14 mouse cellular contexts compared by ENCODE assay signal in genomic region chr2:146836871-146837550, GRCm38 (mm10). TPM values are rescaled to one million over a fixed set of nuclear protein-coding genes. Genes with fewer than 3 reads are reported as not detected.
DNase-seq lines count a peak whose midpoint lies in the region; ATAC-seq and TF ChIP-seq lines count a peak whose summit lies in the region.
"Had no signal": no experiment of that assay in that cellular context is flagged by ENCODE, and none has a peak within 500 bp of the region (broad histone marks: within the 10 kb centered on the region; RNA-seq: fewer than 3 reads in every experiment).

No protein-coding gene starts in this region.

- no peak for TF ChIP-seq EP300 in heart, adult 2 months (IDR thresholded peaks at IDR 0.05; ENCODE audit: insufficient read depth, low read depth, low read length)

- intact Hi-C loops in heart, adult 2 months (cut with DNase I): loop anchor here (10.0 kb wide), 1 partner anchor 348 kb away; no protein-coding TSS in a partner anchor

- H3K9me3 ChIP-seq in hindbrain, embryonic 15.5 days: no peaks in the 10 kb centered on the region
- H3K9me3 ChIP-seq in neural tube, embryonic 12.5 days: no peaks in the 10 kb centered on the region

- H3K4me3 ChIP-seq in heart, adult 2 months: no peak overlapping the region
- peak overlapping the region; percentile 18 for H3K4me3 ChIP-seq in hindbrain, embryonic 15.5 days
- no peak overlapping the region for H3K4me3 ChIP-seq in neural tube, embryonic 12.5 days

- peaks cover 2% of the 10 kb centered on the region for H3K4me1 ChIP-seq in heart, adult 2 months (ENCODE audit: control insufficient read depth, insufficient read depth, low read length)
- H3K4me1 ChIP-seq in hindbrain, embryonic 15.5 days (replicated peaks): peaks cover 17% of the 10 kb centered on the region
- H3K4me1 ChIP-seq in neural tube, embryonic 12.5 days: peaks cover 48% of the 10 kb centered on the region

- peaks cover 38% of the 10 kb centered on the region for H3K27me3 ChIP-seq in heart, adult 2 months (ENCODE audit: control insufficient read depth, insufficient read depth, low read length)
- H3K27me3 ChIP-seq in hindbrain, embryonic 15.5 days: peaks cover 61% of the 10 kb centered on the region
- peaks cover 83% of the 10 kb centered on the region for H3K27me3 ChIP-seq in neural tube, embryonic 12.5 days (replicated peaks)

- H3K4me2 ChIP-seq in hindbrain, embryonic 15.5 days: peak overlapping the region; percentile 45
- peak overlapping the region; percentile 59 for H3K4me2 ChIP-seq in neural tube, embryonic 12.5 days (replicated peaks)

- no peaks in the 10 kb centered on the region for H3K36me3 ChIP-seq in heart, adult 2 months (ENCODE audit: control insufficient read depth, insufficient read depth, low read length)
- H3K36me3 ChIP-seq in hindbrain, embryonic 15.5 days: no peaks in the 10 kb centered on the region
- H3K36me3 ChIP-seq in neural tube, embryonic 12.5 days: no peaks in the 10 kb centered on the region

- peak; percentile 57 for DNase-seq in heart, adult 11 months
- DNase-seq in heart, adult 2 months: no peak
- peak; percentile 47 for DNase-seq in embryo, embryonic 9.5 days (ENCODE audit: extremely low spot score)
- no peak for DNase-seq in cerebellum, adult 11 months
- no peak for DNase-seq in heart, adult 8-10 months (ENCODE audit: low spot score)
- DNase-seq in cerebellum, adult 11-12 months: no peak
- DNase-seq: adrenal gland, postnatal 14 days; cerebellum, adult 2 months; heart, postnatal 36 days; kidney, postnatal 14 days; lung, postnatal 10 days; thymus, adult 2 months had no signal

- no peak overlapping the region for H3K9ac ChIP-seq in heart, adult 2 months (ENCODE audit: low read depth, low read length)
- H3K9ac ChIP-seq in hindbrain, embryonic 15.5 days: no peak overlapping the region
- no peak overlapping the region for H3K9ac ChIP-seq in neural tube, embryonic 12.5 days

- TF ChIP-seq POLR2A in heart, adult 2 months (IDR thresholded peaks at IDR 0.05; ENCODE audit: insufficient read depth, low read depth, low read length): no peak

- H3K79me2 ChIP-seq in heart, adult 2 months (replicated peaks; ENCODE audit: control insufficient read depth, insufficient read depth, low read length): no peaks in the 10 kb centered on the region

- H3K27ac ChIP-seq in heart, adult 2 months: no peak overlapping the region
- H3K27ac ChIP-seq in hindbrain, embryonic 15.5 days (replicated peaks): peak overlapping the region; percentile 49; the same call in 1 of the 2 replicates
- no peak overlapping the region for H3K27ac ChIP-seq in neural tube, embryonic 12.5 days

- no peak for TF ChIP-seq CTCF in heart, adult 2 months (IDR thresholded peaks at IDR 0.05)

- WGBS in heart, adult 2 months: 13% methylated on average over 17 of the region's 17 CpGs
- WGBS in hindbrain, embryonic 15.5 days: 5% methylated on average over 17 of the region's 17 CpGs
- 2% methylated on average over 17 of the region's 17 CpGs for WGBS in neural tube, embryonic 12.5 days

- no peak for ATAC-seq in hindbrain, embryonic 15.5 days (ENCODE audit: low FRiP score, low read depth)
- no peak for ATAC-seq in neural tube, embryonic 12.5 days (ENCODE audit: low FRiP score, low read depth)

RNA-seq across cellular contexts. Expression of gene Kiz, which starts 18.7 kb away (rescaled TPM):
- 100 to 1,000 TPM in 1 of 2 experiments, 10 to 100 TPM in 1; 97.9 to 124 TPM for total RNA-seq in heart, adult 2 months (2021)
- polyA plus RNA-seq in heart, adult 2 months (2012; rRNA removed): 16.2 and 29.1 TPM in 2 replicates
- polyA plus RNA-seq in hindbrain, embryonic 15.5 days (2015; fragmentation: Nextera tagmentation; extraction: Ambion mirVana): 22.1 and 24.5 TPM in 2 replicates
- polyA plus RNA-seq in neural tube, embryonic 12.5 days (2016; fragmentation: Nextera tagmentation; extraction: Ambion mirVana): 31.4 and 34.1 TPM in 2 replicates
- total RNA-seq in heart, adult 8-10 months (2022): 100 to 1,000 TPM; 111 to 137 (median 121) TPM

Comparison
In these comparisons a context has a peak if more than half of its experiments do, and no peak if none do; other contexts are left out.
1. DNase-seq: peak in heart, adult 11 months (single experiment) and embryo, embryonic 9.5 days (single experiment); none in heart, adult 2 months (0 of 2), cerebellum, adult 11 months (single experiment), heart, adult 8-10 months (single experiment) and cerebellum, adult 11-12 months (single experiment).